Mouse (Mus musculus) 3134 (cell line): ENCODE measurements around the gene Slc22a17.

Experiments used
- DNase-seq: peaks from one replicate; pipeline ENCODE4 v3.0.0-alpha.2; 2011; ENCODE audit warnings: low spot score; ENCODE audit not compliant: insufficient read length; ENCODE audit errors: extremely low read depth

Gene Slc22a17

DNA sequence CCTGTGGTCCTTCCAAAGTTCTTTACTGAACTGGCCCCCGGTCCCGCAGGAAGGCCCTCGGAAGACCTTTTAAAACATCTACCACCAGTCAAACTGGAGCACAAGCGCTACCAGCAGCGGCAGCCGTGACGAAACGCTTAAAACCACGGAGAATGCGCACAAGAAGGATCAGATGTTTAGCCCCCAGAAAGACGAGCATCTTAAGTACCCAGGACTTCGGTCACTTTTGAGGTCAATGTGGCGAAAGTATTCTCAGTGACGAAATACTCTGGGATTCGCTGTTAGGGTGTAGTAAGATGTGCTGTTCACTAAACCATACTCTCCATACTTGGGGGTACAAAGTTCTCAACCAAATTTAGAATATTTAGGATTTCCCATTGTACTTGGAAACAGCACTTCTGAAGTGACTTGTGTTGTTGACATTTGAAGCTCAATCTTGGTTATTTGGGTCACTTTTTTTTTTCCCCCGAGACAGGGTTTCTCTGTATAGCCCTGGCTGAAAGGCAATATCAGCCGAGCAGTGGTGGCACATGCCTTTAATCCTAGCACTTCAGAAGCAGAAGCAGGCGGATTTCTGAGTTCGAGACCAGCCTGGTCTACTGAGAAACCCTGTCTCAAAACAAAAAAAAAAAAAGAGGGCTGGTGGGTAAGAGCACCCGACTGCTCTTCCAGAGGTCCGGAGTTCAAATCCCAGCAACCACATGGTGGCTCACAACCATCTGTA, 48.5 kb downstream of the Slc22a17 start:
- no peak for DNase-seq

DNA sequence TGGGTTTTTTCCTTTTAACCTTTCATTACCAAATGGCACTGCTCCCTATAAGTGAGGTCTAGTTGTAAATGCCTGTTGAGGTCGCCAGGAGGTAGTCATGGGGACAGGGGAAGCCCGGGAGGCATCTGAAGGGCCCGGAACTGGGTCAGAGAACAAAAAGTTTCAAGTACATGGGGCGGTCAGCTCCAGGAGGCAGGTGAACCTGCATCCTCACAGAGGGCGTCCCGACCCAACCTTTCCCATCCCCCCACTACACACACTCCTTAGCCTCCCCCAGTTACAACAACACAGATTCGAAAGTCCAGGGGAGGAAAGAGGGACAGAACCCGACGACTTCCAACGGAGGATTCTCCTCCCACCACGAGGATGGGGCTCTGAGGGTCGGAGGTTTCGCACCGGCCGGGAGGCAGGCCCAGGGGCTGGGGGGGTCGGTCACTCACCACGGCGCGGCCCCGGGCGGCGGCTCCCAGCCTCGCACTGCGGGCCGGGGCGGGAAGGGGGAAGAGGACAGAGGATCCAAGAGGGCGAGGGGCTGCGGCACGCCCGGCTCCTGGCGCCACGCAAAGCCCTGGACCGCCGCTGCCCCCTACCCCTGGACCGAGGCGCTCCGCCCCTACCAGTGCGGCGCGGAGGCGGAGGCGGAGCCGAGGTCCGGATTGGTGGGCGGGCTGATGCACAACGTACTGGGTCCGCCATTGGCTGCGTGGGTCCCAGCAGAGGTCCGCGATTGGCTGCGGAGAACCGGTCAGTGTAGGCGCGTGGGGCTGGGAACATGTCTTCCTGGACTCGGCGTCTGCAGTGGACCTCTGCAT, 49.2 kb downstream of the Slc22a17 start:
- DNase-seq = peak; percentile 88

DNA sequence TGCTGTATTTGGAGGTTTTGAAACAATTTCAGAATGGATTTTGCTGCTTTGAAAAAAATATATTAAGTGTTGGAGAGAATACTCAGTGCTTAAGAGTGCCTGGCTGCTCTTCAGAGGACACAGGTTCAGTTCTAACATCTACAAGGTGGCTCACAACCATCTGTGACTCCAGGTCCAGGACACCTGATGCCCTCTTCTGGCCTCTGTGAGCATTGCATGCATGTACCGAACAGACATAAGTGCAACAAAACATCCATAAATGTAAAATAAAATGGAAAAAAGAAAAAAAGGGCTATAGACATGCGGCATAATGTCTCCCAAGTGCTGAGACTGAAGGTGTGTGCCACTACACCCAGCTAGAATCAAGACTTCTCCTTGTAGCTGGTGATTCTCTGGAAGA, 52.4 kb downstream of the Slc22a17 start:
- no peak for DNase-seq

DNA sequence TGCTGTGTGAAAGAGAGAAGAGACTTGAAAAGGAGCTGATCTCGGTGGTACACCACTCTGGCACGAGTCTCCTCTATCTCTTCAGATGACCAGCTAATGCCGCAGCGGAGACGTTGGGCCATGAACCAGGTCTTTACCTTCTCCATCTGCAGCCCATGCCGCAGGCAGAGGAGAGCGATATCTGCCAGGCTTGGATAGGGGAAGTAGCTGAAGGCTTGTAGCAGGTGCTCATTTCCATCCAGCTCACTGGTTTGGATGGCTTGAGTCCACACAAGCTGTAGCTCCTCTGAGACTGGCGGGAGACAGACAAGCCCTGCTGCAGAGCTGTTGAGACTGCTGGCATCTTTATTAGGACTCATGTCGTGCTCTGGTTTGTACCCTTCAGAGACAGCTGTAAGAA, 55.0 kb downstream of the Slc22a17 start:
- no peak for DNase-seq

DNA sequence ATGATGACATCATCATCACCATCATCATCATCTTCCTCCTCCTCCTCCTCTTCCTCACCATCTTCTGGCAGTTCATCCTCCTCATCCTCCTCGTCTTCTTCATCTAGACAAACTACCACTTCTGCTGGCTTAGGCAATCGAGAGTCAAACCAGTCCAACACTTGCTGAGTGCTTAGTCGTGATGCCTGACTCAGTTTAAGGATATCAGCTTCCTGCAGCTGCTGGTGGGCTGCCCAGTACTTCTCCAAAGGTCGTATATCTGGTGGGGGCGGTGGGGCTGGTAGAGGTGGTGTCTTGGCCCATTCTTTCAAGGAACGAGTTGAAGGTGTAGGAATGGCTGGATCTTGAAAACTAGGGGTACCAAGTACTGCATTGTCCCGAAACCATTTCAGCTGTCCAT, 56.2 kb downstream of the Slc22a17 start:
- DNase-seq = no peak
